Mouse (Mus musculus) embryonic fibroblast, embryonic 13.5 days (primary cell): ENCODE measurements around the gene Npas1.

Experiments
- CTCF ChIP-seq: IDR thresholded peaks from 2 replicates; pipeline ENCODE4 v1.5.1; 2011; ENCODE audit warnings: mild to moderate bottlenecking, control low read depth, low read length, moderate library complexity, borderline replicate concordance; ENCODE audit not compliant: insufficient read depth
- POLR2A ChIP-seq: IDR thresholded peaks from 2 replicates; pipeline ENCODE4 v1.6.1; 2011; ENCODE audit warnings: low read depth, mild to moderate bottlenecking, control low read depth, low read length, moderate library complexity

DNA sequence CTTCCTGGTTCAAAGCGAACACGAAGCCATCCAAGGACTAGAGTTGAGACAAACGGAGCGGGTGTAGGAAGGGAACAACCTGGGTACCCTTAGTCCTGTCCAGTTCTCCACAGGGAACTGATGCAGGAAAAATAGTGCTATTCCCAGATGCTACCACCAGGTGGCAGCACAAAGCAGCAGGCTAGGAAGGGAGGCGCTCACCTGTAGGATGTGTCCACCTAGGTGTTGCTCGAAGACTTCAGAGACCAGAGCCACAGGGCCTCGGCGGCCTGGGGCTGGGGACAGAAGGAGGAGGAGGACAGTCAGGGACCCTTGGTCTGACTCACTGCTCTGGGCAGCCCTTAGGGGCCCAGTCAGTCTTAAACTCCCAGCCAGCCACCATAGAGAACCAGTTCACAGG, 12.4 kb downstream of the Npas1 start:
- TF ChIP-seq POLR2A = no peak
- TF ChIP-seq CTCF = peak; percentile 89
